Mouse (Mus musculus) liver, postnatal 0 days (tissue): ENCODE results near the gene Ptk7. TPM values are rescaled to one million over a fixed set of nuclear protein-coding genes. Genes with fewer than 3 reads are reported as not detected.

Experiments
- ATAC-seq: fragments of 200-750 bp; cut with Nextera tagmentation; 2 replicates; pipeline ENCODE4 v1.8.0; 2017; ENCODE audit warnings: mild to moderate bottlenecking, moderate library complexity
- DNase-seq: peaks from one replicate; pipeline ENCODE4 v3.0.0-alpha.2; 2016
- H3K27ac ChIP-seq: fragments of 300-500 bp; sonication (generic); 2 replicates; pipeline ENCODE4 v1.5.1; 2014; ENCODE audit warnings: antibody characterized with exemption, moderate library complexity, mild to moderate bottlenecking, low read depth
- H3K27me3 ChIP-seq: fragments of 300-500 bp; sonication (generic); 2 replicates; pipeline ENCODE4 v1.6.1; 2014; ENCODE audit warnings: low read length, control low read depth, mixed read lengths; ENCODE audit not compliant: insufficient read depth
- H3K36me3 ChIP-seq: fragments of 300-500 bp; sonication (generic); replicated peaks from 2 replicates; pipeline ENCODE4 v1.6.1; 2014; ENCODE audit warnings: mild to moderate bottlenecking, control low read depth, low read length, moderate library complexity, mixed read lengths; ENCODE audit not compliant: insufficient read depth
- H3K4me1 ChIP-seq: fragments of 300-500 bp; sonication (generic); 2 replicates; pipeline ENCODE4 v1.6.1; 2014; ENCODE audit warnings: antibody characterized with exemption, mild to moderate bottlenecking, control low read depth; ENCODE audit not compliant: insufficient read depth
- H3K4me2 ChIP-seq: fragments of 300-500 bp; sonication (generic); 2 replicates; pipeline ENCODE4 v1.6.1; 2014; ENCODE audit warnings: low read depth, mild to moderate bottlenecking, low read length, moderate library complexity, mixed read lengths
- H3K4me3 ChIP-seq: fragments of 300-500 bp; sonication (generic); 2 replicates; pipeline ENCODE4 v1.5.1; 2014; ENCODE audit warnings: low read depth, low read length
- H3K9ac ChIP-seq: fragments of 300-500 bp; sonication (generic); replicated peaks from 2 replicates; pipeline ENCODE4 v1.6.1; 2014; ENCODE audit warnings: mild to moderate bottlenecking, moderate library complexity
- H3K9me3 ChIP-seq: fragments of 300-500 bp; sonication (generic); 2 replicates; pipeline ENCODE4 v1.6.1; 2016; ENCODE audit warnings: mild to moderate bottlenecking, control low read depth, low read length, mixed read lengths
- CTCF ChIP-seq: sonication (generic); IDR thresholded peaks from 2 replicates; pipeline ENCODE4 v1.5.1; 2016; ENCODE audit warnings: antibody characterized with exemption, low read depth
- EP300 ChIP-seq: IDR thresholded peaks from 2 replicates; pipeline ENCODE4 v1.6.1; 2016; ENCODE audit warnings: antibody characterized with exemption, low read depth, mild to moderate bottlenecking
- WGBS: fragments of 180-500 bp; shearing (Covaris S2); extraction: QIAGEN DNeasy Blood & Tissue Kit; methylation state at CpG from one replicate; pipeline ENCODE4 v1.1.7; 2014; ENCODE audit not compliant: insufficient replicate concordance; 5-methylcytosine and 5-hydroxymethylcytosine counted together
- polyA plus RNA-seq: library from polyadenylated mRNA; unstranded; fragments of >200 nt; fragmentation: Nextera tagmentation; extraction: Ambion mirVana; gene quantifications from 2 replicates; pipeline ENCODE4 v1.2.1, GENCODE M21; 2015

Gene Ptk7
- 3.0 and 3.5 TPM in 2 replicates for polyA plus RNA-seq

DNA sequence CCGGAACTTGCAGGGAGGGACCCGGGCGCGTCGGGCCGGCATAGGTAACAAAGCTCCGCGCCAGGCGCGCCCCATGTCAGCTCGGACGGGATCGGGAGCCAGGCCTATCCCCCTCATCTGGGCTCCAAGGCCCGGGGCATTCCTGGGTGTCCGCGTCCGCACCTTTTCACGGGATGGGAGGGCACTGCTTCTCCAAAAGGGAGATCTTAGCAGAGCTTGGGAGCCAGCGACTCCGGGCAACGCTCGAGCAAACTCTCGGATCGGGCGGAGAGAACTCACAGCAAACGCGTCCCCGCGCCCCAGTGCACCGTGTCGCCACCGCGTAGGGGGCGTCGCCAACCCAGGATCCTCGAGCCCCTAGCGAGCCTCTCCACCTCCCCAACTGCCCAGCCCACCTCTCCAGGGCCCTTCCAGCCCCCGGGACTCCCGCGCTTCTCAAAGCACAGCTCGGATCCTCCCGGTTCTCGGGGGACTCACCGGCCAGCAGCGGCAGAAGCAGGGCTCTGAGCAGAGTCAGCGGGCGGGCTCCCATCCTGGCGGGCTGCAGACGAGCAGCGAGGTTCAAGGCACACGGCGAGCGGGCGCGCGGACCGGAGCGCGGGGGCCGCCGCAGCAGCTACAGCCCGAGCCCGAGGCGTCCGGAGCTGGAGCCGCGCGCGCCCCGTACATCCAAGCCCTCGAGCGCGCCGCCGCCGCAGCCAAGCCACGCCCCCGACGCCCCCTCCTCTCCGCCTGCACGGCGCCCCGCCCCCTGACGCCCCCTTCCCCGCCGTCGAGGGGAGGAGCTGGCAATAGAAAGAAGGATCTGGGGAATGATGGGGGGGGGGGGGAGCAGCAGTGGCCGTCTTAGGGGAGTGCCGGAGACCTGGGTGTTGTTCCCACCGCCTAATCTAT lies at the start of gene Ptk7:
Gene Ptk7, minus strand, starts transcription at position 714 of the 894 bp plus-strand sequence.
- Histone ChIP-seq H3K27ac (peak within 1 kb of the TSS; percentile 57), H3K4me1 (peaks cover 17% of the 10 kb centered on the region), H3K4me2 (peak within 1 kb of the TSS; percentile 92), H3K9me3 (no peaks in the 10 kb centered on the region), H3K36me3 (peaks cover 19% of the 10 kb centered on the region), H3K27me3 (0 out of 2 replicates have a peak, but pooled peaks cover 5% of the 10 kb centered on the region), H3K9ac (peak within 1 kb of the TSS; percentile 76), H3K4me3 (peak within 1 kb of the TSS; percentile 66)
- DNase-seq: peak; percentile 57
- WGBS: 4% methylated on average over 71 of the region's 90 CpGs
- TF ChIP-seq EP300 (no peak), CTCF (no peak)
- ATAC-seq: peak; percentile 47

DNA sequence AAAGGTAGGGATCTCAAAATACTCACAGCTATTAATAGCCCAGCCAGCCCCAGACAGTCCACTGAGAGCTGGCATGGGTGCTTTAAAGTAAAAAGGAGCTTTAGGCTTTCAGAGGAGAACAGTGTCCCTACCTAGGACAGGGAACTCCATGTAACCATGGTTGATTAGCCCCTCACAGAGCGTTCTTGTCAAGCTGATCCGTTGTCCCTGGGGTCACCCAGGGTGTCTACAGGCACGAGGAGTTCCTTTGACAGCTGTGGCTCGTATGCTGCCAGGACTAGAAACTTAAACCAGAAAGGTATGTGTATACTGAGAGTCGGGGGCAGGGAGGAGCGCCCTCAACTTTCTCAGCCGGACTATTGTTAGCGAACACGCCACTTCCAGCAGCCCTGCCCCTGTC lies 49.6 kb upstream of the Ptk7 start:
- Histone ChIP-seq H3K9me3 (no peaks in the 10 kb centered on the region), H3K4me1 (peaks cover 30% of the 10 kb centered on the region), H3K36me3 (peaks cover 31% of the 10 kb centered on the region), H3K27me3 (no peaks in the 10 kb centered on the region), H3K9ac (no peak overlapping the region), H3K27ac (no peak overlapping the region), H3K4me3 (no peak overlapping the region), H3K4me2 (peak overlapping the region; percentile 93)
- no peak for TF ChIP-seq CTCF
- TF ChIP-seq EP300: no peak
- ATAC-seq (no peak), DNase-seq (no peak)
- WGBS: 63% methylated on average over 9 of the region's 9 CpGs

DNA sequence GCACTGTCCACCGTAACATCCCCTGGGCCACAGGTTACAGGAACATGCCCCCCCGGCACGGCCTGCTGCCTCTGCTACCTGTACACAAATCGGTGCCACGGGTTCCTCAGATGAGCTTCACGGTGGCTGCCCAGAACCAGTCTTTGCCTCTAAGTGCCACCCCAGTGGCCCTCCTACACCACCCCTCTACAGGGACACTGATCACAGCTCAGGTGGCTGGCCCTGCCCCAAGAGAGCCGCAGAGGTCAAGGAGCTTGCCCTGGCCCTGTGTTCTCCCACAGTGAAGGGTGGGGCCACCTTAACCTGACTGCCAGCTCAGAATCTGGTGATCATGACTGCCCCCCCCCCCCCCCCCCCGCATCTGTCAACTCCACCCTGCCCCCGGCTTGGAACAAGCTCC lies 49.1 kb upstream of the Ptk7 start, which contains the start of gene Mea1:
Gene Mea1, plus strand, starts transcription at position 378 of the 400 bp plus-strand sequence.
- Histone ChIP-seq H3K9ac (peak within 1 kb of the TSS; percentile 81), H3K4me1 (peaks cover 30% of the 10 kb centered on the region), H3K27me3 (no peaks in the 10 kb centered on the region), H3K27ac (peak within 1 kb of the TSS; percentile 91; the same call in 1 of the 2 replicates), H3K4me3 (peak within 1 kb of the TSS; percentile 86), H3K36me3 (peaks cover 27% of the 10 kb centered on the region), H3K4me2 (peak within 1 kb of the TSS; percentile 93), H3K9me3 (no peaks in the 10 kb centered on the region)
- DNase-seq: no peak
- WGBS: 94% methylated on average over 7 of the region's 9 CpGs
- no peak for ATAC-seq
- TF ChIP-seq EP300 (no peak), CTCF (no peak)

DNA sequence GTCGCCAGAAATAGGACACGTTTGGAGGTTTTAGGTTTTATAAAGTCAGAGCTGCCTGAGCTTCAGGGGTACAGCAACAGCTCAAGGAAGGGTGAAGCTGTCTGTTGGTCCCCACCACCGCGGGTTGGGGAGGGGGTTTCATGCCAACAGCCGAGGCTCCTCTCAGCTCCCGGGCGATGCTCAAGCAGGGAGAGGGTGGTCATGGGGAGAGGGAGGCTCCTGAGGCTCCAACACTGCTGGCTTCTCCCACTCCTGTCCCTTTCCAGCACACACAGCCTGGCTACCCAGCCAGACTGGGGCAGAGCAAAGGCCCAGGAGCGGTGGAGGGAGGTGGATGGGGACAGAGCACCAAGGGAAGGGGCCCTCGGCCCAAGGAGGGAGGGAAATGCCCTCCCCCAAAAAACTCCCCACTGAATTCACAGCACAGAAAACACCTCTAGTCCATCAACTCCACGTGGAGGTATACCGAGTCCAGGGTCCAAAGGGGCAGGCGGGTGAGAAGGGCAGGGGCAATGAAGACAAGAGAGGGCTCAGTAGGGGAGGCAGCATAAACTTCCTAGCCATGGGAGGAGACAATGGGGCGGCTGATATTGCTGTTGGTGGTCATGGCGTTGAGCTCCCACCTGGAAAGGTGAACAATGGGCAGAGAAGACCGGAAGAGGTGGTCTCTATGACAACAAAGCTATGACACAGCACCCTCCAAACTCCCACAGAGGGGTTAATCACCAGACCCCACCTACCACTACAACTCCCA lies 45.4 kb upstream of the Ptk7 start:
- H3K9ac ChIP-seq: peak overlapping the region; percentile 78
- 27% methylated on average over 15 of the region's 15 CpGs for whole genome bisulfite sequencing
- H3K4me1 ChIP-seq: peaks cover 23% of the 10 kb centered on the region
- ATAC-seq (peak; percentile 22), DNase-seq (peak; percentile 51)
- H3K27me3 ChIP-seq: no peaks in the 10 kb centered on the region
- H3K27ac ChIP-seq: peak overlapping the region; percentile 89
- TF ChIP-seq EP300 (no peak), CTCF (no peak)
- H3K9me3 ChIP-seq: no peaks in the 10 kb centered on the region
- H3K4me2 ChIP-seq: peak overlapping the region; percentile 93
- peaks cover 31% of the 10 kb centered on the region for H3K36me3 ChIP-seq
- peak overlapping the region; percentile 82 for H3K4me3 ChIP-seq

DNA sequence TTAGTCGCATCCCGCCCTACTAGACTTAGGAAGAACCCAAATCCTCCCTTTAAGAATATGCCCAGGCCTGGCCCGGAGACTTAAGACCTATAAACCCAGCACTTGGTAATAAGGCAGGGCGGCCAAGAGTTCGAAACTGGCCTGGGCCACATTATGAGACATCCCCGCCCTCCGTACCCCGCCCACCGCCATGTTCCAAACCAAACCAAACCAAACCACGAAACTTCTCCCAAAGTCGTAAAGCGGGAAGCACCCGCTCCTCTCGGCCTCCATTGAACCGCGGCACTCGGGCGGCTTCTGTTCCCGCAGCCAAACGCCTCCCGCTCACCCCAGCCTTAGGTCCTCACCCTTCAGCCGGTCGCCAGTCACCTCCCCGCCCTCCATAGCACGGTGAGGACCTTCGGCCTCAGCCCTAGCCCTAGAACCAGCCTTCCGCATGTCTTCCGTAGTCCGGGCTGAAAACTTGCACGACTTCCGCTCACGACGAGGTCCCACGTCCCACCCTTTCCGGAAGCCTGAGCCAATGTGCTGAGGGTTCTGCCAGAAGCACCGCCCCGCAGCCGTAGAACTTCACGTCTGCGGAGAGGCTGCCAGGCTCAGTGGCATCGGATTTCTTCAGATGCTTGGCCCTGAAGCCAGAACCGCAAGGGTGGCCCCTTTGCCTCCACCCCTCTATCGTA lies 44.7 kb upstream of the Ptk7 start, which contains the start of gene Rrp36:
Gene Rrp36, minus strand, starts transcription at position 503 of the 680 bp plus-strand sequence.
- Histone ChIP-seq H3K4me3 (peak within 1 kb of the TSS; percentile 82), H3K4me2 (peak within 1 kb of the TSS; percentile 93), H3K36me3 (peaks cover 36% of the 10 kb centered on the region), H3K4me1 (peaks cover 16% of the 10 kb centered on the region), H3K27ac (peak within 1 kb of the TSS; percentile 89), H3K9me3 (no peaks in the 10 kb centered on the region), H3K27me3 (no peaks in the 10 kb centered on the region), H3K9ac (peak within 1 kb of the TSS; percentile 78)
- DNase-seq (peak; percentile 92), ATAC-seq (peak; percentile 94)
- WGBS: under 1% methylated on average over 43 of the region's 43 CpGs
- TF ChIP-seq EP300: no peak
- no peak for TF ChIP-seq CTCF
